Mouse (Mus musculus) left cerebral cortex, postnatal 36 days (tissue): ENCODE measurements around the gene Gins1. TPM values are rescaled to one million over a fixed set of nuclear protein-coding genes. Genes with fewer than 3 reads are reported as not detected.

Experiments used
- total RNA-seq, 2 experiments: library from RNA; stranded (reverse); gene quantifications; 2 replicates each; pipeline ENCODE4 v1.2.3; 2021

Gins1 gene
- total RNA-seq, 2 experiments from 2014 or later: 1.3 to 2.2 TPM

Other genes starting within 250 kb of the Gins1 start
- gene Acss1, start 236.9 kb upstream of the Gins1 start, total RNA-seq: 10 to 100 TPM; 18.1 to 18.5 TPM
- gene Vsx1, start 216.0 kb upstream of the Gins1 start, total RNA-seq: under 1 TPM in 1 of 2 experiments, not detected in 1; 0.09 TPM
- gene Entpd6, start 156.4 kb upstream of the Gins1 start, total RNA-seq: 10 to 100 TPM; 43.7 to 49.4 TPM
- 100 to 1,000 TPM; 116 to 126 TPM for gene Pygb, start 118.7 kb upstream of the Gins1 start, total RNA-seq
- gene Abhd12, start 659 bp upstream of the Gins1 start, total RNA-seq: 100 to 1,000 TPM; 296 to 337 TPM
- gene Ninl, start 134.0 kb downstream of the Gins1 start, total RNA-seq: 1 to 10 TPM; 6.2 to 6.4 TPM
- gene Nanp, start 134.0 kb downstream of the Gins1 start, total RNA-seq: 10 to 100 TPM; 24.2 to 26.3 TPM
- gene Gm14151, start 186.9 kb downstream of the Gins1 start, total RNA-seq: not detected
- not detected for gene Gm14147, start 192.8 kb downstream of the Gins1 start, total RNA-seq